Mouse (Mus musculus) lung, adult 2 months (tissue): ENCODE data around the gene Ace2. TPM values are rescaled to one million over a fixed set of nuclear protein-coding genes. Genes with fewer than 3 reads are reported as not detected.

Experiments used
- DNase-seq: peaks from one replicate; pipeline ENCODE4 v3.0.0; 2022
- H3K4me1 ChIP-seq: fragments of 200-500 bp; 2 replicates; pipeline ENCODE4 v1.6.1; 2011; ENCODE audit warnings: low read length; ENCODE audit not compliant: control insufficient read depth, insufficient read depth
- H3K4me3 ChIP-seq: fragments of 200-500 bp; replicated peaks from 2 replicates; pipeline ENCODE3; 2011; ENCODE audit warnings: low read depth, mild to moderate bottlenecking, control low read depth, low read length; ENCODE audit errors: extremely low read depth
- CTCF ChIP-seq: fragments of 200-500 bp; IDR thresholded peaks from 2 replicates; pipeline ENCODE4 v1.5.1; 2011; ENCODE audit warnings: mild to moderate bottlenecking, low read length, control low read depth; ENCODE audit not compliant: insufficient read depth
- POLR2A ChIP-seq: fragments of 200-500 bp; IDR thresholded peaks from 2 replicates; pipeline ENCODE4 v1.6.1; 2011; ENCODE audit warnings: low read depth, mild to moderate bottlenecking, control low read depth, low read length, borderline replicate concordance; ENCODE audit errors: extremely low read depth
- WGBS: fragments of 180-500 bp; shearing (Covaris S2); methylation state at CpG from one replicate; pipeline ENCODE4 v1.1.7; 2018; 5-methylcytosine and 5-hydroxymethylcytosine counted together
- polyA plus RNA-seq: library from polyadenylated mRNA; depleted of rRNA; stranded (reverse); fragments of >200 nt; gene quantifications from 2 replicates; pipeline ENCODE4 v1.2.3, GENCODE M21; 2012; rRNA removed

The Ace2 gene
- polyA plus RNA-seq, 1 experiment = 3.3 TPM

DNA sequence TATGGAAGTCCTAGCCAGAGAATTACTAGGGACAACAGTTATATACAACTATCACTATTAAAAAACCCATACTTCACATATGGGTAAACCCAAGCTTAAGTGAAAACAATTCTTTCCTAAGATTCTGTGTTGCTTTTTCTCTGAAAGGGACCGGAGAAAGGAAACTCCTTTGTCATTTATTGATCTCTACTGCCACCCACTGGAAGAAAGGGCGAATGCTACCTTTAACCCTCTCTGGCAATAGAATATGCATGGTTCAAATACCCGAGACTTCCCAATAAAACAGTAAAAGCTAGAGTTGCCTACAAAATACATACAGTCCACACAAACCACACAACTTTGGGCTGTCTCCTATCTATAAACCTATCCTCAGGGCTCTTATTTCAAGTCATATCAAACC, 40.6 kb downstream of the Ace2 start:
- Histone ChIP-seq H3K4me1 (no peaks in the 10 kb centered on the region), H3K4me3 (no peak overlapping the region)
- WGBS = 21% methylated on average over 3 of the region's 3 CpGs
- 0 out of 2 replicates have a peak, but pooled peaks have one; percentile 3 for TF ChIP-seq CTCF
- no peak for TF ChIP-seq POLR2A
- peak; percentile 9 for DNase-seq

- peak; percentile 9 for DNase-seq
- TF ChIP-seq CTCF (no peak), POLR2A (no peak)
- no peak overlapping the region for H3K4me3 ChIP-seq
- 35% methylated on average over 3 of the region's 3 CpGs for WGBS
- no peaks in the 10 kb centered on the region for H3K4me1 ChIP-seq
Observed at GRCm38 (mm10) chrX:164183844-164184243, 44.7 kb downstream of the Ace2 start.

DNA sequence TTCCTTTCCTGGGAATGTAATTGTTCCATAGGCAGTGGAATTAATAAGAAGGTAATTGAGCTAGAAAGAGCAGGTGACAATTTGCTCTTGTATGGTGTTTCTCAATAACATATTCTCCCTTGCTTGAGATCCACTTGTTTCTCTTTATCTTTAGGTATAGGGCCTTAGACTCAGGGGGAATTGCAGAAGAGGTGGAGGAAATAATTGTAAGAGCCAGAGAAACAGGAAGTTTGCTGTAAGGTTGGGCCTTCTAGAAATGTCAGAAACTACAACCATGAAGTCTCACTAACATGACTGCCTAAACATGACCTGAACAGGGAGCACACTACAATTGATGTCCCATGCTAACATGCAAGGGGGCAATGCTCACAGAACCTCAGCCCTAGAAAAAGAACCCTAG, 50.7 kb downstream of the Ace2 start:
- DNase-seq = no peak
- Histone ChIP-seq H3K4me3 (no peak overlapping the region), H3K4me1 (no peaks in the 10 kb centered on the region)
- TF ChIP-seq POLR2A (no peak), CTCF (no peak)

DNA sequence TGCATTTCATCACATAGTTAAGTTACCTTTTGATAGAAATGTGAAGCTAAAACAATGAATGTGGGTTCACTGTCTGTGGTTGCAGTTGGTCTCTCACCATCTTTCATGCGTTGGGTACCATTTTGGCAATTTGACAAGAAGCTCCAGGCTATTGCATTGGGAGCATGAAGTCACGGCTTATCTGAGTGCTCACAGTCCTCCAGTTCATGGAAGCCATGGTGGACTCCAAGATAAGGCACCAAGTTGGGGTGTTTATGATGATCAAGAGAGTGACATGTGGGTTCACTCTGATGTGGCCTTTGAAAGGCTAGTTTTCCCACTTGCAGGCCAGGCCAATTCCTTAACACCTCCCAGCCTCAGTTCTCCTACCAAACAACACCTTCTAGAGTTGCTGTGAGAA, 58.5 kb downstream of the Ace2 start:
- Histone ChIP-seq H3K4me1 (no peaks in the 10 kb centered on the region), H3K4me3 (no peak overlapping the region)
- 92% methylated on average over 2 of the region's 2 CpGs for WGBS
- TF ChIP-seq CTCF (no peak), POLR2A (no peak)
- no peak for DNase-seq

DNA sequence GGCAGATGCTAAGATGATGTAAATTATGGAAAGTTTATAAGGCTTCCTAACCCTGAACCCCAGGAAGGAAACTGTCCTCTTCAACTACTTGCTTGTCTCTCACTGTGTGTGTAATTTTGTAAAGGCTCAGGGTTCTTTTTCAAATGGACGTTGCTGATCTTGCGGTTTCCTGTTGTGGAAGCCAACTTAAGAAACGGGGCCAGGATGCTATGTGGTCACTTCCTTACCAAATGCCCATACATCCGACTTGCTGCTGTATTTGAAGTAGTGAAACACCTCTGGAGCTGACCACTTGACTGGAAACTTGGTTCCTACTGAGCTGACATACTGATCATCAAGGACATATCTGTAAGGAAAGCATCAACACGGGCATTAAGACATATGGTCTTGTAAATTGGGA, 61.4 kb downstream of the Ace2 start:
- H3K4me1 ChIP-seq = no peaks in the 10 kb centered on the region
- TF ChIP-seq POLR2A (no peak), CTCF (no peak)
- DNase-seq = no peak
- no peak overlapping the region for H3K4me3 ChIP-seq
- WGBS = 52% methylated on average over 5 of the region's 5 CpGs

- 60% methylated on average over 2 of the region's 2 CpGs for WGBS
- TF ChIP-seq POLR2A = no peak
- TF ChIP-seq CTCF = peak; percentile 65
- Histone ChIP-seq H3K4me1 (no peaks in the 10 kb centered on the region), H3K4me3 (no peak overlapping the region)
- DNase-seq = no peak
Observed at GRCm38 (mm10) chrX:164221989-164222388, 82.9 kb downstream of the Ace2 start.

DNA sequence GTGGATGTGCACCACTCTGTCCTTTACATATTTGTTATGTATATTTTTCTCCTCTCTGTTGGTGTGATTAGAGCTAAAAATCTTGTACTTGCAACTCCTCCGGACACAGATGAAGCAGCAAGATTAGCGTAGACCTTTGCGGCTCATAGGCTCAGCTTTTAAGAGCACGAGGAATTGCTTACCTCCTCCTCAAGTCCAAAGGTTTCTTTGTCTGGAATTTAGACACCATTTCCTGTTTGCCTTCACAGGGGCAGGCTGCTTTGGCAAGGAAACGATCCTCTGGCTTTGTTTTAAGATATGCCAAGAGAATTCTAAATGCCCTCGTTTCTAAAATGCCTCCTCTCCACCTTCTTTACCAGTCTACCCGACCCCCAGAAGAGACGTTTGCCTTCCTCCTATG, 94.2 kb downstream of the Ace2 start:
- DNase-seq = no peak
- TF ChIP-seq CTCF = no peak
- TF ChIP-seq POLR2A = no peak
- Histone ChIP-seq H3K4me1 (no peaks in the 10 kb centered on the region), H3K4me3 (no peak overlapping the region)
- WGBS = 42% methylated on average over 8 of the region's 8 CpGs

Other genes with a start within 250 kb of the Ace2 start
- 4.1 and 6.6 TPM in 2 replicates for gene Ap1s2, start 230.3 kb upstream of the Ace2 start, polyA plus RNA-seq
- 9.7 and 13.5 TPM in 2 replicates for gene Zrsr2, start 180.7 kb upstream of the Ace2 start, polyA plus RNA-seq
- gene Car5b, start 111.3 kb upstream of the Ace2 start, polyA plus RNA-seq = 4.5 and 4.7 TPM in 2 replicates
- 5.3 and 5.7 TPM in 2 replicates for gene Siah1b, start 62.8 kb upstream of the Ace2 start, polyA plus RNA-seq
- not detected in 2 replicates for gene Cltrn, start 50.5 kb upstream of the Ace2 start, polyA plus RNA-seq
- 1.4 and 2.7 TPM in 2 replicates for gene Bmx, start 118.9 kb downstream of the Ace2 start, polyA plus RNA-seq
- 11.1 and 11.9 TPM in 2 replicates for gene Pir, start 130.0 kb downstream of the Ace2 start, polyA plus RNA-seq
- gene Vegfd, start 234.0 kb downstream of the Ace2 start, polyA plus RNA-seq = 14.0 and 23.2 TPM in 2 replicates